Mouse (Mus musculus) forebrain, embryonic 15.5 days (tissue): ENCODE measurements around the gene Mapk8ip1. TPM values are rescaled to one million over a fixed set of nuclear protein-coding genes. Genes with fewer than 3 reads are reported as not detected.

Experiments
- ATAC-seq: fragments of 200-750 bp; cut with Nextera tagmentation; replicated peaks from 2 replicates; pipeline ENCODE4 v1.8.0; 2017; ENCODE audit warnings: mild to moderate bottlenecking, moderate TSS enrichment, moderate library complexity
- H3K27ac ChIP-seq: fragments of 300-500 bp; sonication (generic); replicated peaks from 2 replicates; pipeline ENCODE4 v1.5.1; 2015; ENCODE audit warnings: mild to moderate bottlenecking, inconsistent platforms
- H3K27me3 ChIP-seq: fragments of 300-500 bp; sonication (generic); 2 replicates; pipeline ENCODE4 v1.6.1; 2015; ENCODE audit warnings: inconsistent platforms
- H3K36me3 ChIP-seq: fragments of 300-500 bp; sonication (generic); 2 replicates; pipeline ENCODE4 v1.6.1; 2015; ENCODE audit warnings: mild to moderate bottlenecking, inconsistent platforms
- H3K4me1 ChIP-seq: fragments of 300-500 bp; sonication (generic); 2 replicates; pipeline ENCODE4 v1.6.1; 2015; ENCODE audit warnings: inconsistent platforms
- H3K4me2 ChIP-seq: fragments of 300-500 bp; sonication (generic); replicated peaks from 2 replicates; pipeline ENCODE4 v1.6.1; 2015; ENCODE audit warnings: mild to moderate bottlenecking, inconsistent platforms
- H3K4me3 ChIP-seq: fragments of 300-500 bp; sonication (generic); 2 replicates; pipeline ENCODE4 v1.5.1; 2015; ENCODE audit warnings: mild to moderate bottlenecking, inconsistent platforms
- H3K9ac ChIP-seq: fragments of 300-500 bp; sonication (generic); replicated peaks from 2 replicates; pipeline ENCODE4 v1.6.1; 2015; ENCODE audit warnings: mild to moderate bottlenecking, inconsistent platforms
- H3K9me3 ChIP-seq: fragments of 300-500 bp; sonication (generic); 2 replicates; pipeline ENCODE4 v1.6.1; 2016; ENCODE audit warnings: inconsistent platforms
- WGBS: fragments of 180-500 bp; shearing (Covaris S2); methylation state at CpG from one replicate; pipeline ENCODE4 v1.1.7; 2015; ENCODE audit warnings: mixed read lengths; 5-methylcytosine and 5-hydroxymethylcytosine counted together
- polyA plus RNA-seq: library from polyadenylated mRNA; unstranded; fragments of >200 nt; fragmentation: Nextera tagmentation; extraction: Ambion mirVana; gene quantifications from 2 replicates; pipeline ENCODE4 v1.2.1, GENCODE M21; 2015

Mapk8ip1 gene
- polyA plus RNA-seq, 1 experiment from 2014 or later = 120 TPM

- peaks cover 39% of the 10 kb centered on the region for H3K36me3 ChIP-seq
- no peaks in the 10 kb centered on the region for H3K9me3 ChIP-seq
- H3K9ac ChIP-seq = no peak overlapping the region
- H3K4me1 ChIP-seq = 0 out of 2 replicates have a peak, but pooled peaks cover 4% of the 10 kb centered on the region
- H3K27ac ChIP-seq = no peak overlapping the region
- H3K4me2 ChIP-seq = no peak overlapping the region
- 94% methylated on average over 6 of the region's 6 CpGs for WGBS
- no peak overlapping the region for H3K4me3 ChIP-seq
- no peak for ATAC-seq
- no peaks in the 10 kb centered on the region for H3K27me3 ChIP-seq
Measured at GRCm38 (mm10) chr2:92362571-92363228, 38.4 kb downstream of the Mapk8ip1 start.

GRCm38 (mm10) chr2:92361795-92362194 lies 39.3 kb downstream of the Mapk8ip1 start:
- Histone ChIP-seq H3K27me3 (no peaks in the 10 kb centered on the region), H3K4me3 (no peak overlapping the region), H3K9me3 (no peaks in the 10 kb centered on the region), H3K4me2 (no peak overlapping the region), H3K27ac (no peak overlapping the region), H3K4me1 (0 out of 2 replicates have a peak, but pooled peaks cover 4% of the 10 kb centered on the region), H3K9ac (no peak overlapping the region), H3K36me3 (peaks cover 48% of the 10 kb centered on the region)
- 88% methylated on average over 8 of the region's 8 CpGs for WGBS
- no peak for ATAC-seq

GRCm38 (mm10) chr2:92360893-92361292 lies 40.2 kb downstream of the Mapk8ip1 start:
- Histone ChIP-seq H3K4me3 (no peak overlapping the region), H3K27me3 (no peaks in the 10 kb centered on the region), H3K27ac (0 out of 2 replicates have a peak overlapping the region, but pooled peaks have one; percentile 38), H3K4me2 (no peak overlapping the region), H3K4me1 (0 out of 2 replicates have a peak, but pooled peaks cover 4% of the 10 kb centered on the region), H3K36me3 (peaks cover 53% of the 10 kb centered on the region), H3K9me3 (no peaks in the 10 kb centered on the region), H3K9ac (no peak overlapping the region)
- WGBS = 24% methylated on average over 12 of the region's 12 CpGs
- peak; percentile 39; the same call in 1 of the 2 replicates for ATAC-seq

- Histone ChIP-seq H3K27me3 (no peaks in the 10 kb centered on the region), H3K36me3 (peaks cover 57% of the 10 kb centered on the region), H3K27ac (peak overlapping the region; percentile 51), H3K9ac (no peak overlapping the region), H3K4me2 (no peak overlapping the region), H3K4me3 (no peak overlapping the region), H3K9me3 (no peaks in the 10 kb centered on the region), H3K4me1 (0 out of 2 replicates have a peak, but pooled peaks cover 4% of the 10 kb centered on the region)
- 66% methylated on average over 25 of the region's 25 CpGs for WGBS
- peak; percentile 43 for ATAC-seq
Measured at GRCm38 (mm10) chr2:92360186-92360823, 40.8 kb downstream of the Mapk8ip1 start.

DNA sequence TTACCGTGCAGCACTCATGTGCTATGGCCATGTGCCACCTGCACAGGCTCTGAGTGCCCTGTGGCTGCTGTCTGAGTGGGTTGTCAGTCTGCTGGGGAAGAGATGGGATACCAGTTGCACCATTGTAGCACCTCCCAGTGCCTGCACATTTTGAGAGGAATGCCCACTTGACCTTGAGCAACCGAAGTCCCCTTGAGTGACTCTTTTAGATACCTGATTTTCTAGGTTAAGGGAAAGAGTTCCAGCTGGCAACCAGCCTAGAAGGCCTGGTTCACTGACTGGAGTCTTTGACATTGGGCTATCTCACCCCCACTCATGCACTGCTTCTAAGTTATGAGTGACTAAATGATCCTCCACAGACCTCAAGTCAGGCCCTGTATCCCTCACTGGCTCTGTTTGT lies 41.8 kb downstream of the Mapk8ip1 start:
- Histone ChIP-seq H3K9me3 (no peaks in the 10 kb centered on the region), H3K4me3 (no peak overlapping the region), H3K4me2 (no peak overlapping the region), H3K27ac (no peak overlapping the region), H3K4me1 (0 out of 2 replicates have a peak, but pooled peaks cover 4% of the 10 kb centered on the region), H3K9ac (no peak overlapping the region), H3K36me3 (peaks cover 57% of the 10 kb centered on the region), H3K27me3 (no peaks in the 10 kb centered on the region)
- WGBS = 83% methylated on average over 2 of the region's 2 CpGs
- no peak for ATAC-seq

GRCm38 (mm10) chr2:92354224-92354623 lies 46.8 kb downstream of the Mapk8ip1 start:
- Histone ChIP-seq H3K4me1 (no peaks in the 10 kb centered on the region), H3K4me3 (no peak overlapping the region), H3K4me2 (no peak overlapping the region), H3K27ac (no peak overlapping the region), H3K27me3 (no peaks in the 10 kb centered on the region), H3K36me3 (peaks cover 56% of the 10 kb centered on the region), H3K9me3 (no peaks in the 10 kb centered on the region), H3K9ac (no peak overlapping the region)
- 84% methylated on average over 6 of the region's 6 CpGs for WGBS
- ATAC-seq = no peak

- Histone ChIP-seq H3K27ac (no peak overlapping the region), H3K4me2 (no peak overlapping the region), H3K4me1 (no peaks in the 10 kb centered on the region), H3K4me3 (no peak overlapping the region), H3K27me3 (no peaks in the 10 kb centered on the region), H3K9me3 (no peaks in the 10 kb centered on the region), H3K36me3 (peaks cover 56% of the 10 kb centered on the region), H3K9ac (no peak overlapping the region)
- 19% methylated on average over 5 of the region's 5 CpGs for WGBS
- ATAC-seq = no peak
Measured at GRCm38 (mm10) chr2:92353402-92353801, 47.7 kb downstream of the Mapk8ip1 start.

- Histone ChIP-seq H3K36me3 (peaks cover 47% of the 10 kb centered on the region), H3K27me3 (no peaks in the 10 kb centered on the region), H3K9me3 (no peaks in the 10 kb centered on the region), H3K27ac (no peak overlapping the region), H3K4me2 (no peak overlapping the region), H3K4me3 (no peak overlapping the region), H3K9ac (no peak overlapping the region), H3K4me1 (no peaks in the 10 kb centered on the region)
- ATAC-seq = no peak
- WGBS = 87% methylated on average over 5 of the region's 5 CpGs
Measured at GRCm38 (mm10) chr2:92350686-92351085, 50.4 kb downstream of the Mapk8ip1 start.

GRCm38 (mm10) chr2:92349589-92350425 lies 51.3 kb downstream of the Mapk8ip1 start:
- H3K4me2 ChIP-seq = no peak overlapping the region
- H3K27me3 ChIP-seq = no peaks in the 10 kb centered on the region
- 78% methylated on average over 6 of the region's 6 CpGs for WGBS
- no peaks in the 10 kb centered on the region for H3K9me3 ChIP-seq
- H3K36me3 ChIP-seq = peaks cover 50% of the 10 kb centered on the region
- ATAC-seq = no peak
- H3K9ac ChIP-seq = no peak overlapping the region
- H3K4me1 ChIP-seq = no peaks in the 10 kb centered on the region
- H3K4me3 ChIP-seq = no peak overlapping the region
- no peak overlapping the region for H3K27ac ChIP-seq

- 90% methylated on average over 2 of the region's 2 CpGs for WGBS
- H3K27me3 ChIP-seq = no peaks in the 10 kb centered on the region
- no peak overlapping the region for H3K9ac ChIP-seq
- H3K4me2 ChIP-seq = no peak overlapping the region
- peaks cover 50% of the 10 kb centered on the region for H3K36me3 ChIP-seq
- no peak for ATAC-seq
- H3K9me3 ChIP-seq = no peaks in the 10 kb centered on the region
- no peaks in the 10 kb centered on the region for H3K4me1 ChIP-seq
- no peak overlapping the region for H3K27ac ChIP-seq
- no peak overlapping the region for H3K4me3 ChIP-seq
Measured at GRCm38 (mm10) chr2:92347191-92347590, 53.9 kb downstream of the Mapk8ip1 start.

DNA sequence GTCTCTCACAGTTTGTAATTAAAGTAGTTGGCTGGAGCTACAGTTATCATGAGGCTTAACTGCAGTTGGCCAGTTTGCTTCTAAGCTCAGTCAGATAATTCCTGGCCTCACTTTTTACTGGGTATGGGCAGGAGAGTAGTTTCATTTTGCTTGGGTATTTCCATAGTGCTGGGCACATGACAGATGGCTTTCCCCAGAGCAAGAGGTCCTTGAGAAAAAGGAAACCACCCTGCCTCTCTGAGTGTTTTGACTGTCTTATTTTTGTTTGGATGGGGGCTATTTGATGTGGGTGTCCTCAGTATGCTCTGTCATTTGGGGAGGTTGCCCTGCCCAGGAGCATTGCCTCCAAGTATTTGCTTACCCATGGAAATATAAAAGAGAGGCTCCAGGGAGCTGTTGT lies 58.6 kb downstream of the Mapk8ip1 start:
- Histone ChIP-seq H3K27ac (no peak overlapping the region), H3K4me3 (no peak overlapping the region), H3K36me3 (peaks cover 30% of the 10 kb centered on the region), H3K9me3 (no peaks in the 10 kb centered on the region), H3K4me2 (no peak overlapping the region), H3K9ac (no peak overlapping the region), H3K27me3 (no peaks in the 10 kb centered on the region), H3K4me1 (no peaks in the 10 kb centered on the region)
- no peak for ATAC-seq
